Mouse (Mus musculus): ENCODE results near the gene Mrgprx2.
"Not testable (repeated sequence)": the region's sequence is repeated elsewhere in the genome, so short reads cannot be mapped to it uniquely, and the experiment has no call there.

Mrgprx2 gene

DNA sequence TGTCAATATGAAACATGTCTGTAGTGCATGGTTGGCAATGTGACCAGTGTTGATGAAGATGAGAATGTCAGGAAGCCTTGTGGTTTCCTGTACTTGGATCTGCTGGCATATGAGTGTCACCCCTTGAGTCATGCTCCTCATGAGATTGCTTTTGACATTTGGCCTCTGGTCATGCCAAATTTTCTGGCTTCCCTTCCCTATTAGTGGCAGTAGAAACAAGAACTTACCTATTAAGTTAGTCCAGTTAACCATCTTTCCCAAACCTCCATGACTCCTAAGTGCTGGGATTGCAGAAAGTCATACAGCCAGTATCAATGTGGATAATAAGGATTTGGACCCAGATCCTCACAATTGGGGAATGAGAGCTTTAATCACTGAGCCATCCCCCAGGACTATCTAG is at the start of gene Mrgprx2:
TSS of gene Mrgprx2 (minus strand) at position 101 of the 400 bp plus-strand sequence.
- no peak for DNase-seq (ENCODE audit: low spot score)

DNA sequence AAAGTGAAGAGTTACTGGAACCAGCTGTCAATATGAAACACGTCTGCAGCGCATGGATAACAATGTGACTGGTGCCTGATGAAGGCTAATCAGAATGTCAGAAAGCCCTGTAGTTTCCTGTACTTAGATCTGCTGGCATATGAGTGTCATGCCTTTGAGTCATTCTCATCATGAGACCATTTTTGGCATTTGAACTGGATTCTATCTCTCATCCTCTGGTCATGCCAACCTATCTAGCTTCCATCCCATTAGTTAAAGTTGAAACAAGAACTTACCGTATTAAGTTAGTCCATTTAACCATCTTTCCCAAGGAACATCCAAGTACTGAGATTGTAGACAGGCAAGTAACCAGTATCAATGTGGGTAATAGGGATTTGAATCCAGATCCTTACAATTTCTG is 42.9 kb downstream of the Mrgprx2 start, which contains the start of gene Mrgprb1:
TSS of gene Mrgprb1 (minus strand) at position 101 of the 400 bp plus-strand sequence.
- DNase-seq (ENCODE audit: low spot score) = no peak

DNA sequence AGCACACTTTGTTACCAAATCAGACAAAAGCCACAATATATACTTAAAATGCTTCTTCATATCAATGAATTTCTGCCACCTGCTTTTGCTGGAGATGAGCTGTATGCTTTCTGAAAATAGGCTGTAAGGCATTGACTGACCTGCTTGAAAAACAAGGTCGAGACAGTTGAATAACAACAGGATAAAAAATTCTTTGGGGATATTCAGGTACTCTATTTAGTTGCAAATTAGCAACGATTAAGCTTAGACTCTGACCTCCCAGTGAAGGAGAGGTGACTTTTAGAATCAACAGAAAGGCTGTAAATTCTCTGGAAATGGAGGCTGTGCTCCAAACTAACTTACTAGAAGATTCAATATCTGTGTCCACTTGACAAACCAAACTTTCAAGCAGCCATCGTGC is 62.5 kb downstream of the Mrgprx2 start:
- DNase-seq (ENCODE audit: low spot score) = no peak

GRCm38 (mm10) chr7:48435936-48436335 is 63.2 kb downstream of the Mrgprx2 start:
- not testable (repeated sequence) for DNase-seq (ENCODE audit: low spot score)

Data from c-Kit-positive CD71-positive TER-119-positive erythroid progenitor cells, embryonic 14.5 days (primary cell).